Mouse (Mus musculus): ENCODE measurements around the gene Arl14. TPM values are rescaled to one million over a fixed set of nuclear protein-coding genes. Genes with fewer than 3 reads are reported as not detected.

The Arl14 gene
- total RNA-seq, 1 experiment = not detected

- no peaks in the 10 kb centered on the region for H3K36me3 ChIP-seq (ENCODE audit: control insufficient read depth, insufficient read depth, low read length, poor library complexity, severe bottlenecking)
- H3K4me3 ChIP-seq (ENCODE audit: insufficient read depth in 1 of 2, low read depth in 1 of 2, low read length in 2 of 2, poor library complexity in 1 of 2, severe bottlenecking in 1 of 2) = no peak overlapping the region
- H3K27ac ChIP-seq (ENCODE audit: insufficient read depth, low read depth, low read length, poor library complexity, severe bottlenecking) = no peak overlapping the region
- in situ Hi-C loops (cut with MboI; ENCODE audit: low sequenced_read_pairs in 2 of 2, unreplicated experiment in 2 of 2) = no loop called here
- DNase-seq (ENCODE audit: low read depth, low spot score) = no peak
- TF ChIP-seq CHD2 (IDR thresholded peaks at IDR 0.05; ENCODE audit: low read depth, low read length) = no peak
- no peak for TF ChIP-seq HCFC1 (IDR thresholded peaks at IDR 0.05; ENCODE audit: borderline replicate concordance, insufficient read depth, low read length)
- TF ChIP-seq ZNF384 (IDR thresholded peaks at IDR 0.05; ENCODE audit: low read depth, low read length) = no peak
- no peak for TF ChIP-seq MAFK (IDR thresholded peaks at IDR 0.05; ENCODE audit: insufficient read depth, low read depth, low read length)
- TF ChIP-seq ZC3H11A (IDR thresholded peaks at IDR 0.05; ENCODE audit: borderline replicate concordance, low read depth, low read length) = no peak
- no peaks in the 10 kb centered on the region for H3K9me3 ChIP-seq (ENCODE audit: control insufficient read depth, insufficient read depth, low read depth, low read length)
- H3K9ac ChIP-seq (ENCODE audit: insufficient read depth, low read depth, low read length, poor library complexity, severe bottlenecking) = no peak overlapping the region
- no peaks in the 10 kb centered on the region for H3K4me1 ChIP-seq (ENCODE audit: control insufficient read depth in 2 of 2, insufficient read depth in 2 of 2, low read length in 2 of 2, poor library complexity in 1 of 2)
These were observed 36.2 kb upstream of the Arl14 start for GRCm38 (mm10) chr3:69186031-69186430.

DNA sequence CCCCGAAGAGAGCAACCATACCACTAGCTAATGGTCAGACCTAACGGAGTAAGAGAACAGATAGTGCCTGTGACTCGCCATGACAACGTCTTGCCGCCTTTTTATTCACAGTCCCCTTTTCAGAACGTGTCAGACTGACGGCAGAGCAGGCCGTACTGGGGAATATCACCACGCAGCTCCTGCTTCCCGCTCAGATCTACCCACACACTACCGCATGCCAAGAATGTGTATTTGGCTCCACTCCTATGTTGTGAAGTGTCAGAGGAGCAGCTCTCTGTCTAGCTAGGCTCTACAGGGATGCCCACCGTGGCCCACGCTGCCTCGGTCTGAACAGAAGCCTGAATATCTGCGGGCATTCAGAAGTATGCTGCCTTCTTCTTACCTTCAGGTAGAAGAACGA lies 35.6 kb upstream of the Arl14 start:
- TF ChIP-seq ZNF384 (IDR thresholded peaks at IDR 0.05; ENCODE audit: low read depth, low read length) (no peak), CHD2 (IDR thresholded peaks at IDR 0.05; ENCODE audit: low read depth, low read length) (no peak)
- H3K4me3 ChIP-seq (ENCODE audit: insufficient read depth in 1 of 2, low read depth in 1 of 2, low read length in 2 of 2, poor library complexity in 1 of 2, severe bottlenecking in 1 of 2) = no peak overlapping the region
- no peaks in the 10 kb centered on the region for H3K4me1 ChIP-seq (ENCODE audit: control insufficient read depth in 2 of 2, insufficient read depth in 2 of 2, low read length in 2 of 2, poor library complexity in 1 of 2)
- H3K9ac ChIP-seq (ENCODE audit: insufficient read depth, low read depth, low read length, poor library complexity, severe bottlenecking) = no peak overlapping the region
- DNase-seq (ENCODE audit: low read depth, low spot score) = no peak
- in situ Hi-C loops (cut with MboI; ENCODE audit: low sequenced_read_pairs in 2 of 2, unreplicated experiment in 2 of 2) = no loop called here
- H3K27ac ChIP-seq (ENCODE audit: insufficient read depth, low read depth, low read length, poor library complexity, severe bottlenecking) = no peak overlapping the region
- H3K9me3 ChIP-seq (ENCODE audit: control insufficient read depth, insufficient read depth, low read depth, low read length) = no peaks in the 10 kb centered on the region
- no peaks in the 10 kb centered on the region for H3K36me3 ChIP-seq (ENCODE audit: control insufficient read depth, insufficient read depth, low read length, poor library complexity, severe bottlenecking)

DNA sequence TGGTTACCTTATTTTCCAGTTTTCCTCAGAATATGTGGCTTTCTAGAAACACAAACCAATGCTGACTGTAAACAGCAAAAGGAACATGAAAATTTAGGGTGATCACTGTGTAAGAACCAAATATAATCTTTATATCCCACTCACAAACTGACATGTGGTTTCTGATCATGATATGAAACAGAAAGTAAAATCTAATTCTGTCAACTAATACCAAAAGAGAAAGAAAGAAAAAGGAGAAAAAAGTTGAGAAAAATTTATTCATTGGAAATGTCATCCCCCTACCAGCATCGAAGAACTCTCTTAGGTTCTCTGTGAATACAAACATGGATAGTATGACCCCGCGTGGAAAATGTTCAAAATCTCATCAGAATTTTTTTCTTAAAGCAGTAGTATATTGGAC lies 29.2 kb upstream of the Arl14 start:
- no peaks in the 10 kb centered on the region for H3K4me1 ChIP-seq (ENCODE audit: control insufficient read depth in 2 of 2, insufficient read depth in 2 of 2, low read length in 2 of 2, poor library complexity in 1 of 2)
- no peak for DNase-seq (ENCODE audit: low read depth, low spot score)

DNA sequence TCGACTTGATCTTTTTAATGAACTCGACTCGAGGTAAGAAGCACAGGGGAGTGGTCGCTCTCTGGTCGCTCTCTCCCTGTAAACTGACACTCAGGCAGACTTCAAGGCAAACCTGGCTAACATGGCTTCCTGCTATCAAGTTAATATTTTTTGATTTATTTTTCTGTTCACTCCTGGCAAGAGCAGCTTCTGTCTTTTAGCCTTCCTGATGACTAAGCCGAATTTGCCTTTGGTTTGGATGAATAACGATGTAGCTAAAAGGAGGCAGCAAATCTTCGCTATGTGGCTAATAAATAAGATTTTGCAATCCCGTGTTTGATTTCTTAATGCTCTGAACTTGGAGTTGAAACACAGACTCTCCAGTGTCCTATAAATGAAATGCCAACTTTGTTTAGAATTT lies 27.7 kb upstream of the Arl14 start:
- no peak overlapping the region for H3K9ac ChIP-seq (ENCODE audit: insufficient read depth, low read depth, low read length, poor library complexity, severe bottlenecking)
- no peak for TF ChIP-seq HCFC1 (IDR thresholded peaks at IDR 0.05; ENCODE audit: borderline replicate concordance, insufficient read depth, low read length)
- TF ChIP-seq ZNF384 (IDR thresholded peaks at IDR 0.05; ENCODE audit: low read depth, low read length) = no peak
- no peak for TF ChIP-seq ZC3H11A (IDR thresholded peaks at IDR 0.05; ENCODE audit: borderline replicate concordance, low read depth, low read length)
- TF ChIP-seq MAFK (IDR thresholded peaks at IDR 0.05; ENCODE audit: insufficient read depth, low read depth, low read length) = no peak
- TF ChIP-seq CHD2 (IDR thresholded peaks at IDR 0.05; ENCODE audit: low read depth, low read length) = no peak
- in situ Hi-C loops (cut with MboI; ENCODE audit: low sequenced_read_pairs in 2 of 2, unreplicated experiment in 2 of 2) = no loop called here
- no peak overlapping the region for H3K27ac ChIP-seq (ENCODE audit: insufficient read depth, low read depth, low read length, poor library complexity, severe bottlenecking)
- no peaks in the 10 kb centered on the region for H3K9me3 ChIP-seq (ENCODE audit: control insufficient read depth, insufficient read depth, low read depth, low read length)
- DNase-seq (ENCODE audit: low read depth, low spot score) = no peak
- H3K4me3 ChIP-seq (ENCODE audit: insufficient read depth in 1 of 2, low read depth in 1 of 2, low read length in 2 of 2, poor library complexity in 1 of 2, severe bottlenecking in 1 of 2) = no peak overlapping the region
- H3K4me1 ChIP-seq (ENCODE audit: control insufficient read depth in 2 of 2, insufficient read depth in 2 of 2, low read length in 2 of 2, poor library complexity in 1 of 2) = no peaks in the 10 kb centered on the region
- H3K36me3 ChIP-seq (ENCODE audit: control insufficient read depth, insufficient read depth, low read length, poor library complexity, severe bottlenecking) = no peaks in the 10 kb centered on the region

More for the DNA sequence above, 29.2 kb upstream of the Arl14 start:
- H3K27ac ChIP-seq (ENCODE audit: insufficient read depth, low read depth, low read length, poor library complexity, severe bottlenecking) = no peak overlapping the region
- no peak overlapping the region for H3K9ac ChIP-seq (ENCODE audit: insufficient read depth, low read depth, low read length, poor library complexity, severe bottlenecking)
- H3K4me3 ChIP-seq (ENCODE audit: insufficient read depth in 1 of 2, low read depth in 1 of 2, low read length in 2 of 2, poor library complexity in 1 of 2, severe bottlenecking in 1 of 2) = no peak overlapping the region
- in situ Hi-C loops (cut with MboI; ENCODE audit: low sequenced_read_pairs in 2 of 2, unreplicated experiment in 2 of 2) = no loop called here
- TF ChIP-seq MAFK (IDR thresholded peaks at IDR 0.05; ENCODE audit: insufficient read depth, low read depth, low read length) (no peak), ZNF384 (IDR thresholded peaks at IDR 0.05; ENCODE audit: low read depth, low read length) (no peak), CHD2 (IDR thresholded peaks at IDR 0.05; ENCODE audit: low read depth, low read length) (no peak), HCFC1 (IDR thresholded peaks at IDR 0.05; ENCODE audit: borderline replicate concordance, insufficient read depth, low read length) (no peak), ZC3H11A (IDR thresholded peaks at IDR 0.05; ENCODE audit: borderline replicate concordance, low read depth, low read length) (no peak)
- no peaks in the 10 kb centered on the region for H3K9me3 ChIP-seq (ENCODE audit: control insufficient read depth, insufficient read depth, low read depth, low read length)
- no peaks in the 10 kb centered on the region for H3K36me3 ChIP-seq (ENCODE audit: control insufficient read depth, insufficient read depth, low read length, poor library complexity, severe bottlenecking)

DNA sequence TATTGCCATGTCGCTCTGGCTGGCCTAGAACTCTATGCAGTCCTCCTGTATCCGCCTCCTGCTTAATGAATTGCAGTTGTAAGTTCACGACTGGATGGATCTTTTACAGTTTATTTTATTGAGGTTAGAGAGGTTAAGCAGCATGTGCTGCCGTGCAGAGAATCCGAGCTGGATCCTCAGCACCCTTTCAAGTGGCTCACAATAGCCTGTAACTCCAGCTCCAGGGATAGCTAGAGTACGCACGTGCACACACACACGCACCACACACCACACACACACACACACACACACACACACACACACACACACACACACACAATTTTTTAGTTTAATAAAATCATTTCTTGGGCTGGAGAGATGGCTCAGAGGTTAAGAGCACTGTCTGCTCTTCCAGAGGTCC lies 27.0 kb upstream of the Arl14 start:
- no peak for DNase-seq (ENCODE audit: low read depth, low spot score)
- in situ Hi-C loops (cut with MboI; ENCODE audit: low sequenced_read_pairs in 2 of 2, unreplicated experiment in 2 of 2) = no loop called here

More for the DNA sequence above, 27.0 kb upstream of the Arl14 start:
- no peak overlapping the region for H3K9ac ChIP-seq (ENCODE audit: insufficient read depth, low read depth, low read length, poor library complexity, severe bottlenecking)
- H3K4me1 ChIP-seq (ENCODE audit: control insufficient read depth in 2 of 2, insufficient read depth in 2 of 2, low read length in 2 of 2, poor library complexity in 1 of 2) = no peaks in the 10 kb centered on the region
- H3K9me3 ChIP-seq (ENCODE audit: control insufficient read depth, insufficient read depth, low read depth, low read length) = no peaks in the 10 kb centered on the region
- no peak for TF ChIP-seq HCFC1 (IDR thresholded peaks at IDR 0.05; ENCODE audit: borderline replicate concordance, insufficient read depth, low read length)
- TF ChIP-seq MAFK (IDR thresholded peaks at IDR 0.05; ENCODE audit: insufficient read depth, low read depth, low read length) = no peak
- no peak for TF ChIP-seq CHD2 (IDR thresholded peaks at IDR 0.05; ENCODE audit: low read depth, low read length)
- TF ChIP-seq ZNF384 (IDR thresholded peaks at IDR 0.05; ENCODE audit: low read depth, low read length) = no peak
- TF ChIP-seq ZC3H11A (IDR thresholded peaks at IDR 0.05; ENCODE audit: borderline replicate concordance, low read depth, low read length) = no peak
- no peak overlapping the region for H3K4me3 ChIP-seq (ENCODE audit: insufficient read depth in 1 of 2, low read depth in 1 of 2, low read length in 2 of 2, poor library complexity in 1 of 2, severe bottlenecking in 1 of 2)
- no peak overlapping the region for H3K27ac ChIP-seq (ENCODE audit: insufficient read depth, low read depth, low read length, poor library complexity, severe bottlenecking)
- no peaks in the 10 kb centered on the region for H3K36me3 ChIP-seq (ENCODE audit: control insufficient read depth, insufficient read depth, low read length, poor library complexity, severe bottlenecking)

All from ES-E14 (cell line).